Mouse (Mus musculus): Measurements from ENCODE around the gene Defa28.
"Not testable (repeated sequence)": the region's sequence is repeated elsewhere in the genome, so short reads cannot be mapped to it uniquely, and the experiment has no call there.

Defa28 gene

GRCm38 (mm10) chr8:21582706-21583105 lies at the start of gene Defa28:
Defa28 (plus strand) TSS chr8:21583006.
- in situ Hi-C loops (cut with MboI, MseI): loop anchor here (5.0 kb wide), 1 partner anchor 500 kb away; the partner anchor contains the start of gene Defa25 (in 2 of the 2)

DNA sequence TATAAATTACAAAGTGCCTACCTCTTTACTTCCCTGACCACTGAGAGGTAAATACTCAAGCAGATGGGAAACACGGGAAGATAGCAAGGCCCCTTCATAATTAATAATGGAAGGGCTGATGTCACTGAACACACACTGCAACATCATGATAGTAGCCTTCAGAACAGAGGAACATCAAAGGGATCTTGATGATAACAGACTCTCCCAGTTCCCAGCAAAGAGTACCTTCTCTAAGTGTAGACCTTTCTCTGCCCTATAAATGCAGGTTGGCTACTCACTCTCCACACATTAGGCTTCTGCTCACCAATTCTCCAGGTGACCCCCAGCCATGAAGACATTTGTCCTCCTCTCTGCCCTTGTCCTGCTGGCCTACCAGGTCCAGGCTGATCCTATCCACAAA lies 17.7 kb upstream of the Defa28 start, which contains the start of gene Defa37:
Defa37 (plus strand) TSS at position 301 of the 400 bp plus-strand sequence.
- in situ Hi-C loops (cut with MboI, MseI): not testable (repeated sequence)

GRCm38 (mm10) chr8:21594408-21594807 lies 11.6 kb downstream of the Defa28 start, which contains the start of gene Gm7861:
Gm7861 (minus strand) TSS chr8:21594508.
- in situ Hi-C loops (cut with MboI, MseI): loop anchor here in 1 of 2 experiments (5.0 to 10.0 kb wide), 2 partner anchors 142 to 270 kb away; partner anchors contain the start of gene Defa29

DNA sequence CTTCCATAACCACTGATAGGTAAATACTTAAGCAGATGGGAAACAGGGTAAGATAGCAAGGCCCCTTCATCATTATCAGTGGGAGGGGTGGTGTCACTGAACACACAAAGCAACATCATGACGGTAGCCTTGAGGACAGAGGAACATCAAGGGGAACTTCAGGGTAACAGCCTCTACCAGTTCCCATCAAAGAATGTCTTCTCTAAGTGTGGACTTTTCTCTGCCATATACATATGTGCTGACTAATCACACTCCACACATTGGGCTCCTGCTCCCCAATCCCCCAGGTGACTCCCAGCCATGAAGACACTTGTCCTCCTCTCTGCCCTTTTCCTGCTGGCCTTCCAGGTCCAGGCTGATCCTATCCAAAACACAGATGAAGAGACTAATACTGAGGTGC lies 35.1 kb downstream of the Defa28 start, which contains the start of gene Defa26:
Defa26 (plus strand) TSS at position 301 of the 400 bp plus-strand sequence.
- in situ Hi-C loops (cut with MboI, MseI): loop anchor here (5.0 to 10.0 kb wide), 2 partner anchors 371 to 373 kb away; partner anchors contain the start of gene Gm15292 (in 2 of the 2)

Measured in T-helper 17 cell (primary cell).